Mouse (Mus musculus) thymus, adult 2 months (tissue): ENCODE measurements around the gene Tnfrsf9.

ENCODE experiments used
- CTCF ChIP-seq: fragments of 200-500 bp; IDR thresholded peaks from 2 replicates; pipeline ENCODE4 v1.5.1; 2012; ENCODE audit warnings: mild to moderate bottlenecking, control low read depth, low read length, moderate library complexity, borderline replicate concordance; ENCODE audit not compliant: control insufficient read depth, poor library complexity, insufficient read depth; ENCODE audit errors: extremely low read depth
- POLR2A ChIP-seq: fragments of 200-500 bp; IDR thresholded peaks from 2 replicates; pipeline ENCODE4 v1.6.1; 2012; ENCODE audit warnings: mild to moderate bottlenecking, low read length, control low read depth, moderate library complexity; ENCODE audit not compliant: control insufficient read depth, poor library complexity, insufficient read depth; ENCODE audit errors: extremely low read depth

DNA sequence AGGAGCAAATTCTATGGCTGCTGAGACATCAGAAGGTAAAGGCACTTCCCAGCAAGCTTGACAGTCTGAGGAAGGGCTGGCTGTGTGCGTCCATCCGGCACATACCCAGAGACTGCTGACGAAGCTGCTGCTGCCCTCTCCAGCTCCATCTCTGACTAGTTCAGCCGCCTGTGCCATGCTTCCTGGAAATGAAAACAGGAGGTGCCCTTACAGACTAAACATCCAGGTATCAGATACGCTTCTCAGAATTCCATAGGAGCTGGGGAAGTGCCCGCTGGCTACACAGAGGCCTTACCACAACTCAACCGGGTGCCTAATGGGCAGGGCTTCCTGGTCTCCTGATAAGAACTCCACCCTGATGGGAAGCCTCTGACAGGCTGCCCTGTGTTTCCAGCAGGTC, 44.2 kb downstream of the Tnfrsf9 start:
- TF ChIP-seq CTCF (no peak), POLR2A (no peak)
